In the genomic region with DNA sequence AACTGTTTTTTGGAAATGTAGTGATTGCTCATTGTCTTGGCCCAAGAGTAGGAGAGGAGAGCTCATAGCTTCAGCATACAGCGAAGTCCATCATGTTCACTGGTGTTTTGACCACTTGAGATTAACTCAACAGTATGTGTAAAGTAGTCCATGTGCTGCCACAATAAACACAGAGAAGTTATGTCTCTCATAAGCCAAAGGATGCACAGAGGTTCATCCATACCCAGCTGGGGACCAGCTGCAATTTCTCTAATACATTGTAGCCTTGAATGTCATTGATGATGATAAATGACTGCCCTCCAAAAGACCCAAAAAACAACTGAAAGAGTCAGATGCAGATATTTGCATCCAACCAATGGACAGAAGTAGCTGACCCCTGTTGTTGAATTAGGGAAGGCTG, we compare ENCODE assay signal across 18 mouse cellular contexts.
"Had no signal": no experiment of that assay in that cellular context is flagged by ENCODE, and none has a peak within 500 bp of the region (broad histone marks: within the 10 kb centered on the region; RNA-seq: fewer than 3 reads in every experiment).

No protein-coding gene starts in this region.

- H3K4me2 ChIP-seq: lung, embryonic 14.5 days; midbrain, embryonic 12.5 days; neural tube, embryonic 13.5 days; neural tube, embryonic 15.5 days had no signal

- DNase-seq: lung, embryonic 14.5 days; lung, postnatal 10 days; lung, postnatal 4 days; midbrain, embryonic 14.5 days; retina, postnatal 1 day; right cerebral cortex, adult 18-20 months; right cerebral cortex, postnatal 25 days; right cerebral cortex, postnatal 4 days; spleen, adult 18-20 months; thymus, adult 18-20 months; thymus, postnatal 14 days; thymus, postnatal 36 days had no signal

- ATAC-seq: midbrain, embryonic 16.5 days had no signal

- H3K27ac ChIP-seq: midbrain, embryonic 10.5 days; midbrain, embryonic 12.5 days; neural tube, embryonic 13.5 days; neural tube, embryonic 15.5 days had no signal

- H3K27me3 ChIP-seq: midbrain, embryonic 12.5 days; neural tube, embryonic 13.5 days; neural tube, embryonic 15.5 days had no signal

- H3K36me3 ChIP-seq: midbrain, embryonic 10.5 days; midbrain, embryonic 12.5 days; neural tube, embryonic 13.5 days; neural tube, embryonic 15.5 days had no signal

- H3K9me3 ChIP-seq: midbrain, embryonic 10.5 days; midbrain, embryonic 12.5 days; neural tube, embryonic 13.5 days; neural tube, embryonic 15.5 days had no signal

- H3K9ac ChIP-seq: lung, embryonic 14.5 days; midbrain, embryonic 12.5 days; neural tube, embryonic 13.5 days; neural tube, embryonic 15.5 days had no signal

- H3K4me3 ChIP-seq: midbrain, embryonic 10.5 days; midbrain, embryonic 12.5 days; myocyte; neural tube, embryonic 13.5 days; neural tube, embryonic 15.5 days had no signal

- H3K4me1 ChIP-seq: midbrain, embryonic 10.5 days; midbrain, embryonic 12.5 days; neural tube, embryonic 13.5 days; neural tube, embryonic 15.5 days had no signal
